Mouse (Mus musculus) kidney, adult 2 months (tissue): ENCODE data around the gene Sirt4.

Source experiments
- CTCF ChIP-seq: fragments of 200-500 bp; conservative IDR thresholded peaks from 2 replicates; pipeline ENCODE4 v1.5.1; 2011; ENCODE audit warnings: low read depth, mild to moderate bottlenecking, control low read depth, low read length, moderate library complexity, mixed read lengths; ENCODE audit not compliant: insufficient read depth, insufficient read length
- POLR2A ChIP-seq: fragments of 200-500 bp; IDR thresholded peaks from one replicate; pipeline ENCODE4 v1.6.1; 2011; ENCODE audit warnings: low read depth, low read length, control low read depth

DNA sequence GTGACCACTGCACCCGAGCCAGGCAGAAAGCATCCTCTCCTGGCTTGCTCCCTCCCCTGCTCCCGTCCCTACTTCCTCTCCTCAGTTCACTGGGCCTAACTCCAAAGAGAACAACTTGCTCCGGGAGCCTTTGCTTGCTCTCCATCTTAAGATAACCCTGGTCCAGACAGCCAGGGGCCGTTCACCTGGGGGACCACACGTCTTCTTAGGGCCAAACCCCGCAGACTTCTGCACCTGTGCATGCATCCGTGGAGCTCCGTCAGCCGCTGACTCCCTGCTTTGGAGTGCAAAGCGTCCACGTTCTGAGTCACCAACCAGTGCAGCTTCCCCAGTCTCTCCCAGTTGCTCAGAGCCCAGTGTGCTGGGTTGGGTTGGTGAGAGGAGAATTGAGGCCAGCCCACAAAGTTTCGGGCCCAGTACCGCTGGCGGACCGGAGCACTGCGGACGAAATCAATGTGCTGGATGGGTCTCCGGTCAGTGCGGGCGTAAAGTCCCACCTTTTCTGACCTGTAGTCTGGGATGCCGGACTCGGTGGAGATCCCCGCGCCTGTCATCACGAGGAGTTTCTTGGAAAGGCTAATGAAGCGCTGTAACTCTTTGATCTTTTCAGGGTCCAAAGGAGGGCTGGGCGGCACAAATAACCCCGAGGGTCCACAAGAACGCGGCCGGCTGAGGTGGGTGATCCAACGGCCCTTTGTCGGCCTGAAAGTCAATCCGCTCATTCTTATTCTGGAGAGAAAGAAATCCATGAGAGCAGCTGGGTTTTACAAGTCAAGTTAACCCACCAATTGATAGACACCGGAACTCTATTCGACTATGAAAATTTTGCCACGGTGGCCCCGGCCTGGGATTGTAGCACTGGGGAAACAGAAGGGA, 1.9 kb downstream of the Sirt4 start:
- TF ChIP-seq POLR2A = no peak
- no peak for TF ChIP-seq CTCF
